Mouse (Mus musculus) spleen, adult 10 weeks (tissue): Measurements from ENCODE around the gene Gm4307. TPM values are rescaled to one million over a fixed set of nuclear protein-coding genes. Genes with fewer than 3 reads are reported as not detected.

Source experiments
- polyA plus RNA-seq: library from polyadenylated mRNA; stranded (reverse); fragments of 350-450 nt; fragmentation: Illumina TruSeq; extraction: RNeasy Lipid Tissue Mini Kit (QIAGEN cat#74804); gene quantifications from one replicate; pipeline ENCODE4 v1.2.3, GENCODE M21; 2015; ENCODE audit warnings: low replicate concordance; ENCODE audit not compliant: insufficient read depth

Gm4307 gene
- not detected for polyA plus RNA-seq

DNA sequence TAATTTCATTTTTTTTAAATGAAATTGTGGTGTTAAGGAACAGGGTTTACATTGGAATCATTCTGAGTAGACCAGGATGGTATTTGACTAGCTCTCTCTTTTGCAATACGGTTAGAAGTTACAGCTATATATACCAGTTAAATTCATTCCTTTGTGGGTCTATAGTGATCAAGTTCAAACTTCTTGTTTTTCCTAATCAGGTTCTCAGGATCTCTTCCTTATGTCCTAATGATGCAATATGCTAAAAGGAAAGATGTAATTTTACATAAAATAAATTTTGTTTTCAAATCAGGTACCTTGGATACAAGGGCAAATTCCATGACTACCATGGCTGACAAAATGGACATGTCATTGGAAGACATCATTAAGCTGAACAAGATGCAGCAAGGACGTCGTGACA is at the start of gene Gm4307:
Gm4307 (plus strand) TSS at position 301 of the 400 bp plus-strand sequence.

GRCm38 (mm10) chr10:100335376-100335775 is 25.8 kb upstream of the Gm4307 start, which contains the start of gene Gm4301:
TSS of gene Gm4301 (plus strand) at chr10:100335676.

GRCm38 (mm10) chr10:100340536-100340935 is 20.6 kb upstream of the Gm4307 start, which contains the start of gene Gm4302:
TSS of gene Gm4302 (plus strand) at chr10:100340836.

DNA sequence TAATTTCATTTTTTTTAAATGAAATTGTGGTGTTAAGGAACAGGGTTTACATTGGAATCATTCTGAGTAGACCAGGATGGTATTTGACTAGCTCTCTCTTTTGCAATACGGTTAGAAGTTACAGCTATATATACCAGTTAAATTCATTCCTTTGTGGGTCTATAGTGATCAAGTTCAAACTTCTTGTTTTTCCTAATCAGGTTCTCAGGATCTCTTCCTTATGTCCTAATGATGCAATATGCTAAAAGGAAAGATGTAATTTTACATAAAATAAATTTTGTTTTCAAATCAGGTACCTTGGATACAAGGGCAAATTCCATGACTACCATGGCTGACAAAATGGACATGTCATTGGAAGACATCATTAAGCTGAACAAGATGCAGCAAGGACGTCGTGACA is 15.5 kb upstream of the Gm4307 start, which contains the start of gene Gm4303:
Gm4303 (plus strand) TSS at position 301 of the 400 bp plus-strand sequence.

DNA sequence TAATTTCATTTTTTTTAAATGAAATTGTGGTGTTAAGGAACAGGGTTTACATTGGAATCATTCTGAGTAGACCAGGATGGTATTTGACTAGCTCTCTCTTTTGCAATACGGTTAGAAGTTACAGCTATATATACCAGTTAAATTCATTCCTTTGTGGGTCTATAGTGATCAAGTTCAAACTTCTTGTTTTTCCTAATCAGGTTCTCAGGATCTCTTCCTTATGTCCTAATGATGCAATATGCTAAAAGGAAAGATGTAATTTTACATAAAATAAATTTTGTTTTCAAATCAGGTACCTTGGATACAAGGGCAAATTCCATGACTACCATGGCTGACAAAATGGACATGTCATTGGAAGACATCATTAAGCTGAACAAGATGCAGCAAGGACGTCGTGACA is 10.3 kb upstream of the Gm4307 start, which contains the start of gene Gm4305:
Gm4305 (plus strand) TSS at position 301 of the 400 bp plus-strand sequence.

DNA sequence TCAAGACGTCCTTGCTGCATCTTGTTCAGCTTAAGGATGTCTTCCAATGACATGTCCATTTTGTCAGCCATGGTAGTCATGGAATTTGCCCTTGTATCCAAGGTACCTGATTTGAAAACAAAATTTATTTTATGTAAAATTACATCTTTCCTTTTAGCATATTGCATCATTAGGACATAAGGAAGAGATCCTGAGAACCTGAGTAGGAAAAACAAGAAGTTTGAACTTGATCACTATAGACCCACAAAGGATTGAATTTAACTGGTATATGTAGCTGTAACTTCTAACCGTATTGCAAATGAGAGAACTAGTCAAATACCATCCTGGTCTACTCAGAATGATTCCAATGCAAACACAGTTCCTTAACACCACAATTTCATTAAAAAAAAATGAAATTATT is 21.3 kb downstream of the Gm4307 start, which contains the start of gene Gm4312:
Gm4312 (minus strand) TSS at position 101 of the 400 bp plus-strand sequence.

Other genes starting within 250 kb of the Gm4307 start
- not detected for gene Gm4301, start 25.7 kb upstream of the Gm4307 start, polyA plus RNA-seq
- gene Gm4302, start 20.5 kb upstream of the Gm4307 start, polyA plus RNA-seq: not detected
- gene Gm4303, start 15.4 kb upstream of the Gm4307 start, polyA plus RNA-seq: not detected
- not detected for gene Gm4305, start 10.2 kb upstream of the Gm4307 start, polyA plus RNA-seq
- not detected for gene Gm4312, start 21.2 kb downstream of the Gm4307 start, polyA plus RNA-seq
- gene Tmtc3, start 126.0 kb downstream of the Gm4307 start, polyA plus RNA-seq: 7.8 TPM
- gene Cep290, start 126.2 kb downstream of the Gm4307 start, polyA plus RNA-seq: 6.2 TPM
- gene 4930430F08Rik, start 229.1 kb downstream of the Gm4307 start, polyA plus RNA-seq: 11.9 TPM
- gene 1700017N19Rik, start 229.1 kb downstream of the Gm4307 start, polyA plus RNA-seq: not detected